Mouse (Mus musculus): ENCODE data around the gene Mark1. TPM values are rescaled to one million over a fixed set of nuclear protein-coding genes. Genes with fewer than 3 reads are reported as not detected.

Mark1 gene
- total and polyA plus RNA-seq, 2 experiments from 2014 or later: 1.2 to 10.5 TPM

GRCm38 (mm10) chr1:184861551-184861950, 137.8 kb downstream of the Mark1 start:
- Histone ChIP-seq H3K36me3 (replicated peaks; ENCODE audit: control insufficient read depth, insufficient read depth, low read length) (no peaks in the 10 kb centered on the region), H3K9me3 (replicated peaks; ENCODE audit: control insufficient read depth, low read length) (no peaks in the 10 kb centered on the region), H3K27ac (ENCODE audit: low read depth) (no peak overlapping the region), H3K27me3 (ENCODE audit: control insufficient read depth, insufficient read depth, low read length) (no peaks in the 10 kb centered on the region), H3K9ac (replicated peaks; ENCODE audit: low read depth, low read length) (no peak overlapping the region), H3K4me3 (ENCODE audit: low read depth, low read length) (no peak overlapping the region), H3K4me1 (ENCODE audit: control insufficient read depth, insufficient read depth) (no peaks in the 10 kb centered on the region), H3K4me2 (ENCODE audit: low read depth, low read length) (no peak overlapping the region)
- whole genome bisulfite sequencing: 33% methylated on average over 2 of the region's 2 CpGs
- ATAC-seq (ENCODE audit: insufficient read depth, low read depth): no peak
- DNase-seq (ENCODE audit: low spot score): no peak
- no peak for TF ChIP-seq EP300 (IDR thresholded peaks at IDR 0.05; ENCODE audit: low read depth)
- no peak for TF ChIP-seq CTCF (IDR thresholded peaks at IDR 0.05; ENCODE audit: low read depth)

- DNase-seq (ENCODE audit: low spot score) (peak; percentile 28), ATAC-seq (ENCODE audit: insufficient read depth, low read depth) (peak; percentile 55)
Observed at GRCm38 (mm10) chr1:184860276-184860675, 139.1 kb downstream of the Mark1 start.

GRCm38 (mm10) chr1:184858253-184858652, 141.1 kb downstream of the Mark1 start:
- no peak for ATAC-seq (ENCODE audit: insufficient read depth, low read depth)
- Histone ChIP-seq H3K4me2 (ENCODE audit: low read depth, low read length) (no peak overlapping the region), H3K27me3 (ENCODE audit: control insufficient read depth, insufficient read depth, low read length) (no peaks in the 10 kb centered on the region), H3K9me3 (replicated peaks; ENCODE audit: control insufficient read depth, low read length) (no peaks in the 10 kb centered on the region), H3K4me3 (ENCODE audit: low read depth, low read length) (no peak overlapping the region), H3K27ac (ENCODE audit: low read depth) (no peak overlapping the region), H3K9ac (replicated peaks; ENCODE audit: low read depth, low read length) (no peak overlapping the region), H3K36me3 (replicated peaks; ENCODE audit: control insufficient read depth, insufficient read depth, low read length) (no peaks in the 10 kb centered on the region), H3K4me1 (ENCODE audit: control insufficient read depth, insufficient read depth) (no peaks in the 10 kb centered on the region)
- TF ChIP-seq EP300 (IDR thresholded peaks at IDR 0.05; ENCODE audit: low read depth) (no peak), CTCF (IDR thresholded peaks at IDR 0.05; ENCODE audit: low read depth) (no peak)
- whole genome bisulfite sequencing: 61% methylated on average over 1 of the region's 1 CpGs
- DNase-seq (ENCODE audit: low spot score): no peak

More at GRCm38 (mm10) chr1:184860276-184860675, 139.1 kb downstream of the Mark1 start:
- 43% methylated on average over 3 of the region's 3 CpGs for WGBS
- H3K9ac ChIP-seq (replicated peaks; ENCODE audit: low read depth, low read length): no peak overlapping the region
- H3K4me3 ChIP-seq (ENCODE audit: low read depth, low read length): no peak overlapping the region
- no peaks in the 10 kb centered on the region for H3K4me1 ChIP-seq (ENCODE audit: control insufficient read depth, insufficient read depth)
- no peaks in the 10 kb centered on the region for H3K9me3 ChIP-seq (replicated peaks; ENCODE audit: control insufficient read depth, low read length)
- no peak for TF ChIP-seq CTCF (IDR thresholded peaks at IDR 0.05; ENCODE audit: low read depth)
- no peak for TF ChIP-seq EP300 (IDR thresholded peaks at IDR 0.05; ENCODE audit: low read depth)
- peak overlapping the region; percentile 18; the same call in 1 of the 2 replicates for H3K27ac ChIP-seq (ENCODE audit: low read depth)
- H3K27me3 ChIP-seq (ENCODE audit: control insufficient read depth, insufficient read depth, low read length): no peaks in the 10 kb centered on the region
- H3K36me3 ChIP-seq (replicated peaks; ENCODE audit: control insufficient read depth, insufficient read depth, low read length): no peaks in the 10 kb centered on the region
- H3K4me2 ChIP-seq (ENCODE audit: low read depth, low read length): no peak overlapping the region

GRCm38 (mm10) chr1:184857216-184857615, 142.2 kb downstream of the Mark1 start:
- no peak for TF ChIP-seq EP300 (IDR thresholded peaks at IDR 0.05; ENCODE audit: low read depth)
- no peak for TF ChIP-seq CTCF (IDR thresholded peaks at IDR 0.05; ENCODE audit: low read depth)
- Histone ChIP-seq H3K9ac (replicated peaks; ENCODE audit: low read depth, low read length) (no peak overlapping the region), H3K9me3 (replicated peaks; ENCODE audit: control insufficient read depth, low read length) (no peaks in the 10 kb centered on the region), H3K27me3 (ENCODE audit: control insufficient read depth, insufficient read depth, low read length) (no peaks in the 10 kb centered on the region), H3K4me1 (ENCODE audit: control insufficient read depth, insufficient read depth) (no peaks in the 10 kb centered on the region), H3K4me3 (ENCODE audit: low read depth, low read length) (no peak overlapping the region), H3K36me3 (replicated peaks; ENCODE audit: control insufficient read depth, insufficient read depth, low read length) (no peaks in the 10 kb centered on the region), H3K4me2 (ENCODE audit: low read depth, low read length) (no peak overlapping the region), H3K27ac (ENCODE audit: low read depth) (no peak overlapping the region)
- ATAC-seq (ENCODE audit: insufficient read depth, low read depth) (no peak), DNase-seq (ENCODE audit: low spot score) (no peak)
- 84% methylated on average over 9 of the region's 9 CpGs for WGBS

- DNase-seq (ENCODE audit: low spot score) (no peak), ATAC-seq (ENCODE audit: insufficient read depth, low read depth) (0 out of 2 replicates have a peak, but pooled peaks have one; percentile 1)
- no peaks in the 10 kb centered on the region for H3K4me1 ChIP-seq (ENCODE audit: control insufficient read depth, insufficient read depth)
- H3K27me3 ChIP-seq (ENCODE audit: control insufficient read depth, insufficient read depth, low read length): no peaks in the 10 kb centered on the region
- 56% methylated on average over 3 of the region's 3 CpGs for WGBS
- no peak overlapping the region for H3K4me3 ChIP-seq (ENCODE audit: low read depth, low read length)
- TF ChIP-seq EP300 (IDR thresholded peaks at IDR 0.05; ENCODE audit: low read depth): no peak
- no peak for TF ChIP-seq CTCF (IDR thresholded peaks at IDR 0.05; ENCODE audit: low read depth)
- H3K4me2 ChIP-seq (ENCODE audit: low read depth, low read length): peak overlapping the region; percentile 47
- peak overlapping the region; percentile 74 for H3K27ac ChIP-seq (ENCODE audit: low read depth)
- no peaks in the 10 kb centered on the region for H3K36me3 ChIP-seq (replicated peaks; ENCODE audit: control insufficient read depth, insufficient read depth, low read length)
- H3K9me3 ChIP-seq (replicated peaks; ENCODE audit: control insufficient read depth, low read length): no peaks in the 10 kb centered on the region
- H3K9ac ChIP-seq (replicated peaks; ENCODE audit: low read depth, low read length): 0 out of 2 replicates have a peak overlapping the region, but pooled peaks have one; percentile 14
Observed at GRCm38 (mm10) chr1:184853922-184854321, 145.4 kb downstream of the Mark1 start.

GRCm38 (mm10) chr1:184853339-184853738, 146.0 kb downstream of the Mark1 start:
- peak; percentile 78 for ATAC-seq (ENCODE audit: insufficient read depth, low read depth)
- H3K27me3 ChIP-seq (ENCODE audit: control insufficient read depth, insufficient read depth, low read length): no peaks in the 10 kb centered on the region
- peak overlapping the region; percentile 74 for H3K27ac ChIP-seq (ENCODE audit: low read depth)
- H3K9ac ChIP-seq (replicated peaks; ENCODE audit: low read depth, low read length): 0 out of 2 replicates have a peak overlapping the region, but pooled peaks have one; percentile 14
- TF ChIP-seq EP300 (IDR thresholded peaks at IDR 0.05; ENCODE audit: low read depth): no peak
- peak; percentile 89 for TF ChIP-seq CTCF (IDR thresholded peaks at IDR 0.05; ENCODE audit: low read depth)
- H3K4me3 ChIP-seq (ENCODE audit: low read depth, low read length): peak overlapping the region; percentile 20
- DNase-seq (ENCODE audit: low spot score): peak; percentile 80
- H3K4me2 ChIP-seq (ENCODE audit: low read depth, low read length): peak overlapping the region; percentile 47
- no peaks in the 10 kb centered on the region for H3K36me3 ChIP-seq (replicated peaks; ENCODE audit: control insufficient read depth, insufficient read depth, low read length)
- WGBS: 20% methylated on average over 5 of the region's 5 CpGs
- H3K4me1 ChIP-seq (ENCODE audit: control insufficient read depth, insufficient read depth): no peaks in the 10 kb centered on the region
- H3K9me3 ChIP-seq (replicated peaks; ENCODE audit: control insufficient read depth, low read length): no peaks in the 10 kb centered on the region
